Mouse (Mus musculus) thymus, postnatal 0 days (tissue): ENCODE data around the gene Gid4. TPM values are rescaled to one million over a fixed set of nuclear protein-coding genes. Genes with fewer than 3 reads are reported as not detected.

Experiments
- polyA plus RNA-seq: library from polyadenylated mRNA; unstranded; fragments of >200 nt; fragmentation: Nextera tagmentation; extraction: Ambion mirVana; gene quantifications from 2 replicates; pipeline ENCODE4 v1.2.1, GENCODE M21; 2015

The Gid4 gene
- polyA plus RNA-seq, 1 experiment from 2014 or later: 16.3 TPM

Other genes with a start within 250 kb of the Gid4 start
- 82.6 and 100 TPM in 2 replicates for gene Srebf1, start 194.6 kb upstream of the Gid4 start, polyA plus RNA-seq
- 12.7 and 17.6 TPM in 2 replicates for gene Tom1l2, start 64.2 kb upstream of the Gid4 start, polyA plus RNA-seq
- 3.6 and 4.5 TPM in 2 replicates for gene Drc3, start 63.8 kb upstream of the Gid4 start, polyA plus RNA-seq
- gene Atpaf2, start 1.3 kb downstream of the Gid4 start, polyA plus RNA-seq: 50.6 and 53.5 TPM in 2 replicates
- 71.2 and 74.1 TPM in 2 replicates for gene Drg2, start 37.4 kb downstream of the Gid4 start, polyA plus RNA-seq
- gene Myo15, start 52.2 kb downstream of the Gid4 start, polyA plus RNA-seq: 0.13 and 0.14 TPM in 2 replicates
- 31.8 and 41.4 TPM in 2 replicates for gene Alkbh5, start 119.2 kb downstream of the Gid4 start, polyA plus RNA-seq